Mouse (Mus musculus): Measurements from ENCODE around the gene Gas2l3. TPM values are rescaled to one million over a fixed set of nuclear protein-coding genes. Genes with fewer than 3 reads are reported as not detected.
A peak's percentile ranks its signal among the peaks of the same experiment; 100 is the strongest.

Gas2l3 gene
- polyA plus RNA-seq, 1 experiment from 2014 or later = 2.2 TPM

DNA sequence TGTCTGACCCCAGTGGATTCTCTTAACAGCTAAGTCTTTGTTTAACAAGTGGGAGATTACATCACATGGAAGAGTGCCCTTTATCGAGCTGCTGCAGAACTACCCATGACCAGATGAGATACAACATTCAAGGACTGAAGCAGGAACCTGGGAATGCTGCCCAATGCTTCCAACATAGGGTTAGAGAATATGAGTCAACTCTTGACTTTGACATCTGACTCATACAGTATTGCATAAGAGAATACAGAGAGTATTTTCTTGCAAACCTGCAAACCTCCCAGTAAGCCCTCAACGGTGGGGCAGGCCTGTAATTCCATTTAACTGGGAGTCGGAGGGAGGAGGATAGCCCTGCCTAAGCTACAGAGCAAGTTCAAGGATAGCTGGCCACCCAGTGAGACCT lies 15.0 kb upstream of the Gas2l3 start:
- Histone ChIP-seq H3K9ac (ENCODE audit: low read depth, low read length) (no peak overlapping the region), H3K4me2 (ENCODE audit: low read length) (no peak overlapping the region), H3K36me3 (ENCODE audit: control insufficient read depth, insufficient read depth, low read length) (no peaks in the 10 kb centered on the region), H3K27me3 (ENCODE audit: control insufficient read depth, insufficient read depth, low read depth, low read length) (no peaks in the 10 kb centered on the region; the same call in 1 of the 2 replicates), H3K27ac (ENCODE audit: low read length) (no peak overlapping the region), H3K4me3 (ENCODE audit: low read depth, low read length) (no peak overlapping the region), H3K9me3 (replicated peaks; ENCODE audit: control insufficient read depth, low read length, poor library complexity, severe bottlenecking) (no peaks in the 10 kb centered on the region), H3K4me1 (ENCODE audit: control insufficient read depth, insufficient read depth, low read length) (no peaks in the 10 kb centered on the region; the same call in 1 of the 2 replicates)
- 79% methylated on average over 3 of the region's 3 CpGs for WGBS
- ATAC-seq = no peak

DNA sequence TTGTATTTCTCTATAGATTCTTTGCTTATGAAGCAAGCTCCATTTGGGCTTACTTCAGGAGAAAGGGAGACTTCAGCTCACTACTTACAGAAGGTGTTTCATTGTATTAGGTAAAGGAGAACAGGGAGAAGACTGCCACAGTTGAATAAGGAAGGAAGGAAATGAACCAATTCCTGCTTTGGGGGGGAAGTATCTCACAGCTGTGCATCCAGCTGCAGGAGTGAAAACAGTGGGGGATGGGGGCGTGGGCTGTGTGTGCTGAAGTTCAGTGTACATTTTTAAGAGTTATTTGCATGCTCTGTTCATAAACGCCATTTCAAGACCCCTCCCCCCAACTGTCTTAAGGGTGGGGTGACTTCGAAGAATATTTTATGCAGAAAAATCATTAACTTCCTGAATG lies 10.0 kb upstream of the Gas2l3 start:
- no peaks in the 10 kb centered on the region for H3K9me3 ChIP-seq (replicated peaks; ENCODE audit: control insufficient read depth, low read length, poor library complexity, severe bottlenecking)
- no peaks in the 10 kb centered on the region; the same call in 1 of the 2 replicates for H3K4me1 ChIP-seq (ENCODE audit: control insufficient read depth, insufficient read depth, low read length)
- ATAC-seq = no peak
- H3K36me3 ChIP-seq (ENCODE audit: control insufficient read depth, insufficient read depth, low read length) = no peaks in the 10 kb centered on the region
- WGBS = 88% methylated on average over 3 of the region's 3 CpGs
- H3K4me2 ChIP-seq (ENCODE audit: low read length) = no peak overlapping the region
- H3K4me3 ChIP-seq (ENCODE audit: low read depth, low read length) = no peak overlapping the region
- H3K27ac ChIP-seq (ENCODE audit: low read length) = no peak overlapping the region
- H3K9ac ChIP-seq (ENCODE audit: low read depth, low read length) = no peak overlapping the region
- no peaks in the 10 kb centered on the region; the same call in 1 of the 2 replicates for H3K27me3 ChIP-seq (ENCODE audit: control insufficient read depth, insufficient read depth, low read depth, low read length)

DNA sequence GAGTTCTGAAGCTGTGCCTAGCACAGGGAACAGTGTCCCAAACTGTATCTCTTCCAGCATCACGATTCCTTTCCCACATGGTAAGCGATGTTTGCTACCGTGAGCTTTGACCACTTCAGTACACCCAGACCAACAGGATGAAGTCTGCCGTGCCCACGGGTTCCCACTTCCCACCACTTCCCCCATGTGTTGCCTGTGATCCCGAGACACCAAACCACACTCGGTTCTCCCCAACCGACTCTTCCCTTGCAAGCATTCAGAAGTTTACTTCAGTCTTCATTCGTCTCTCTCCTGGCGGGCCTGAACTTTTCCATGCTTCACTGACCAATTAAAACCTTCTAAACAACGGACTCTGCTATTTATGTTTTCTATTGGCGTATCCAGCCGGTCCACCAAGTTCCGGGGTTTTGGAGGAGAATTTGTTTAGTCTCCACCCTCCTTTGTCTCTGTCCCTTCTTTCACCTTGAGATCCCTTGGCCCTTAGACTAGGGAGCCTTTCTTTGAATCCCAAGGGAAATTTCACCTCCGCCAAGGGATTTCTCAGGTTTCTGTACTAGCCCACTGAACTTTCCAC lies 9.4 kb upstream of the Gas2l3 start:
- Histone ChIP-seq H3K4me2 (ENCODE audit: low read length) (no peak overlapping the region), H3K27ac (ENCODE audit: low read length) (no peak overlapping the region), H3K9me3 (replicated peaks; ENCODE audit: control insufficient read depth, low read length, poor library complexity, severe bottlenecking) (no peaks in the 10 kb centered on the region), H3K4me3 (ENCODE audit: low read depth, low read length) (no peak overlapping the region), H3K36me3 (ENCODE audit: control insufficient read depth, insufficient read depth, low read length) (no peaks in the 10 kb centered on the region), H3K4me1 (ENCODE audit: control insufficient read depth, insufficient read depth, low read length) (no peaks in the 10 kb centered on the region; the same call in 1 of the 2 replicates), H3K9ac (ENCODE audit: low read depth, low read length) (no peak overlapping the region), H3K27me3 (ENCODE audit: control insufficient read depth, insufficient read depth, low read depth, low read length) (no peaks in the 10 kb centered on the region)
- ATAC-seq = no peak
- 83% methylated on average over 15 of the region's 15 CpGs for WGBS

DNA sequence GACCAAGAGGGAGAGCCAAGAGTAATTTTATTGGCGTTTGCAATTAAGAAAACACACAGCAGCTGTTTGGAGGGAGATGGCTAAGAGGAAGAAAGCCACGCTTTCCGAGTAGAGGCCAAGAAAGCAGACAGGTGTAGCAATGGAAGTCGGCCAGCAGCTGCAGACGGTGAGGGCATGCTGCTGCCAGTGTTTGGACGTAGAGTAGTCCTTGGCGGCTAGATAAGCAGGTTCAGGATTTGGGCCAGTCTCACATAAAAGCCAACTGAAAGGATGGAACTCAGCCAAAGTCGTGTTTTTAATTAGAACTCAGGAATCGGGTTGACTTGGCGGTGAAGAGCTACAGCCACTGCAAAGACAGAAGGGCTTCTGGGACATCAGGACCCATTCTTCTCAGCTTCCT lies 6.6 kb upstream of the Gas2l3 start:
- no peak overlapping the region for H3K27ac ChIP-seq (ENCODE audit: low read length)
- H3K27me3 ChIP-seq (ENCODE audit: control insufficient read depth, insufficient read depth, low read depth, low read length) = no peaks in the 10 kb centered on the region
- H3K9ac ChIP-seq (ENCODE audit: low read depth, low read length) = no peak overlapping the region
- no peaks in the 10 kb centered on the region; the same call in 1 of the 2 replicates for H3K4me1 ChIP-seq (ENCODE audit: control insufficient read depth, insufficient read depth, low read length)
- H3K4me3 ChIP-seq (ENCODE audit: low read depth, low read length) = no peak overlapping the region
- no peaks in the 10 kb centered on the region for H3K36me3 ChIP-seq (ENCODE audit: control insufficient read depth, insufficient read depth, low read length)
- no peak for ATAC-seq
- WGBS = 77% methylated on average over 10 of the region's 10 CpGs
- no peak overlapping the region for H3K4me2 ChIP-seq (ENCODE audit: low read length)
- no peaks in the 10 kb centered on the region for H3K9me3 ChIP-seq (replicated peaks; ENCODE audit: control insufficient read depth, low read length, poor library complexity, severe bottlenecking)

DNA sequence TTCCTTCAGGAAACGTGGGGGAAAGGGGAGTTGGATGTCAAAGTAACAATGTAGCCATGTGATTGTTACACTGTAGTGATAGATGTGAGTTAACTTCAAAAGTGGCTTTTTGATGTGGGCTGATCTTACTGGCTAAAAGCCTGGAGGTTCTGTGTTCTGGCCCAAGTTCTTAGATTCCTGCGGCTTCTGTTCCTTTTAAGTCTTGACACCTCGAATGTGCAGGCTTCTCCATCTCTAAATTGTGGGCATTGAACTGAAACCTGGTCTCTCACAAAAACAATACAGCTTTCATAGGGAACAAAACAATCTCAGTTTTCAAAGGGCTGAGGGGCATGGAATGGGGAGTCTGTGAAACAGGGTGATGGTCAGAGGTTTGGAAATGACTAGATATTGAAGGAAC lies 614 bp upstream of the Gas2l3 start:
- ATAC-seq = no peak
- Histone ChIP-seq H3K4me3 (ENCODE audit: low read depth, low read length) (peak overlapping the region; percentile 72), H3K27me3 (ENCODE audit: control insufficient read depth, insufficient read depth, low read depth, low read length) (peaks cover 9% of the 10 kb centered on the region), H3K36me3 (ENCODE audit: control insufficient read depth, insufficient read depth, low read length) (no peaks in the 10 kb centered on the region), H3K9me3 (replicated peaks; ENCODE audit: control insufficient read depth, low read length, poor library complexity, severe bottlenecking) (no peaks in the 10 kb centered on the region), H3K9ac (ENCODE audit: low read depth, low read length) (no peak overlapping the region), H3K27ac (ENCODE audit: low read length) (no peak overlapping the region), H3K4me1 (ENCODE audit: control insufficient read depth, insufficient read depth, low read length) (peaks cover 8% of the 10 kb centered on the region), H3K4me2 (ENCODE audit: low read length) (peak overlapping the region; percentile 99)
- 27% methylated on average over 3 of the region's 3 CpGs for WGBS

DNA sequence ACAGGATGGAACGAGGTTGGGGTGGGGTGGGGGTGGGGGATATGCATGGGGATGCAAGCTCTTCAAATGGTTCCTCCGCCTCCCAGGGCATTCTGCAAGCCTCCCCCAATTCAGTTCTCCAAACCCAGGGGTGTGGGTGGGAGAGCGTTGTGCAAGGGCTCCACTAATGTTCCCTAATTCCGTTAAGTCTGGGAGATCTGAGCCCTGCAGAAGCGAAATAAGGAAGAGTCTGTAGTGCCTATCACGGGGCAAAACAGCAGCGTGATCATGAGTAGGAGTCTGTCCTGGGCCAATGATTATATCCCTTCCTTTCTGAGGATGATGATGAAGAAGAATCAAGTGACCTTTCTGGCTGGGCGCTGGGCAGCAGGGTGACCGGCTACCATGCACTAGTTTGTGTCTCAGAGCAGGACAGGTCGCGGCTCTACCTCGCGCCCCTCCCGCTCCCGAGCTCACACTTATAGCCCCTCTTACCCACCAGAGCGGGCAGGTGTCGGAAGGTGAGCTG lies 598 bp downstream of the Gas2l3 start:
- ATAC-seq = peak; percentile 54
- peaks cover 12% of the 10 kb centered on the region for H3K27me3 ChIP-seq (ENCODE audit: control insufficient read depth, insufficient read depth, low read depth, low read length)
- no peaks in the 10 kb centered on the region for H3K9me3 ChIP-seq (replicated peaks; ENCODE audit: control insufficient read depth, low read length, poor library complexity, severe bottlenecking)
- H3K9ac ChIP-seq (ENCODE audit: low read depth, low read length) = peak overlapping the region; percentile 67
- no peaks in the 10 kb centered on the region for H3K36me3 ChIP-seq (ENCODE audit: control insufficient read depth, insufficient read depth, low read length)
- 0 out of 2 replicates have a peak overlapping the region, but pooled peaks have one; percentile 24 for H3K27ac ChIP-seq (ENCODE audit: low read length)
- H3K4me1 ChIP-seq (ENCODE audit: control insufficient read depth, insufficient read depth, low read length) = peaks cover 8% of the 10 kb centered on the region
- peak overlapping the region; percentile 99 for H3K4me2 ChIP-seq (ENCODE audit: low read length)
- 1% methylated on average over 17 of the region's 17 CpGs for WGBS
- H3K4me3 ChIP-seq (ENCODE audit: low read depth, low read length) = peak overlapping the region; percentile 72

DNA sequence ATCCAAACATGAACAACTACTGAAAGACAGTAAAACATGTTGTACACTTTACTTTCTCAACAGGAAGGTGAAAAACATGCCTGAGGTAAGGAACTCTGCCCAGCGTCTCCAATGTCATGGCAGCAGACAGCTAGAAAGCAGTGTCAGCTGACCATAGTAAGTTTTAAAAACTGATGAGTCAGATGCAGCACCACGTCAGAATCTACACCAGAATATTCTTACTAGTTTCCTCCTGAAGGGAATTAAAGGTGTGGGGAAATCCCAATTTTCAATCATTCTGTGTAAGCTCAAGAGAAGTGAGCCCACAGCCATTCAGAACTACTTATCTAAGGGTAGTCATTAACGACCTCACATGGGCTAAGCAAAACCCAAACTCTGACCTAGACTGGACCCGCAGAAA lies 1.1 kb downstream of the Gas2l3 start:
- WGBS = 19% methylated on average over 4 of the region's 4 CpGs
- ATAC-seq = no peak
- H3K9ac ChIP-seq (ENCODE audit: low read depth, low read length) = peak overlapping the region; percentile 67; the same call in 1 of the 2 replicates

DNA sequence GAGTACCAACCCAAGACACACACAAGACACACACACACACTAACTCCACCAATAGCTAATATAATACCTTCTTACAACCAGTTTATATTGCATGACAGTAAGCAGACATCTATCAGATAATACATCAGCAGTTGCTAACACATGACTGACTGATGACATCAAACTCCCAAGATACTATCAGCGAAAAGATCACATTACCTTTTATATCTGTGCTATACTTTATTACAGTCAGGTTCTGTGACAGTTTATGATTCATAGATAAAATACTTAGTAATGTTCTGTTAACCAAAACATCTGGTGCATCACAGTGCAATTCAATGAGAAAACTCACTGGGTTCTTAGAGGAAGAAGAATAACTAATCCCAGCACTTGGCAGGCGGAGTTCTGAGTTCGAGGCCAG lies 1.8 kb downstream of the Gas2l3 start:
- Histone ChIP-seq H3K4me2 (ENCODE audit: low read length) (no peak overlapping the region), H3K4me3 (ENCODE audit: low read depth, low read length) (no peak overlapping the region), H3K27me3 (ENCODE audit: control insufficient read depth, insufficient read depth, low read depth, low read length) (peaks cover 14% of the 10 kb centered on the region), H3K9ac (ENCODE audit: low read depth, low read length) (no peak overlapping the region), H3K27ac (ENCODE audit: low read length) (no peak overlapping the region), H3K36me3 (ENCODE audit: control insufficient read depth, insufficient read depth, low read length) (no peaks in the 10 kb centered on the region), H3K4me1 (ENCODE audit: control insufficient read depth, insufficient read depth, low read length) (peaks cover 8% of the 10 kb centered on the region), H3K9me3 (replicated peaks; ENCODE audit: control insufficient read depth, low read length, poor library complexity, severe bottlenecking) (no peaks in the 10 kb centered on the region)
- no peak for ATAC-seq
- WGBS = 100% methylated on average over 3 of the region's 3 CpGs

More for the DNA sequence above, 1.1 kb downstream of the Gas2l3 start:
- Histone ChIP-seq H3K9me3 (replicated peaks; ENCODE audit: control insufficient read depth, low read length, poor library complexity, severe bottlenecking) (no peaks in the 10 kb centered on the region), H3K36me3 (ENCODE audit: control insufficient read depth, insufficient read depth, low read length) (no peaks in the 10 kb centered on the region), H3K4me1 (ENCODE audit: control insufficient read depth, insufficient read depth, low read length) (peaks cover 8% of the 10 kb centered on the region), H3K27ac (ENCODE audit: low read length) (no peak overlapping the region), H3K4me2 (ENCODE audit: low read length) (peak overlapping the region; percentile 99), H3K27me3 (ENCODE audit: control insufficient read depth, insufficient read depth, low read depth, low read length) (peaks cover 12% of the 10 kb centered on the region), H3K4me3 (ENCODE audit: low read depth, low read length) (peak overlapping the region; percentile 72)

DNA sequence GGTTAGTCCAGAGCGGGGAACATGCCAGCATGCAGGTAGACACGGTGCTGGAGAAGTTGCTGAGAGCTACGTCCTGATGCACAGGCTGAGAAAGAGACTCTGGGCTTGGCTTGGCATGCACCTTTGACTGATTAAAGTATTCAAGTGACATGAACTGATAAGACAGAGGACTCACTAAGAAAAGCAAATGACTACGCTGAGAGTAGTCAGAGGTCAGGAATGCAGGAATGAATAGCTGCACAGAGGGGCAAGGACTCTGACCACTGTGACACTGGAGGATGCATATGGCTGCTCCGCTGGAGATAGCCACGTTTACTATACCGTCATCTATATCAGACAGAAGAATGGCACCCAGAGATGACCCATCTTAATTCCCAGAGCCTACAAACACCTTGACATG lies 4.4 kb downstream of the Gas2l3 start:
- H3K9me3 ChIP-seq (replicated peaks; ENCODE audit: control insufficient read depth, low read length, poor library complexity, severe bottlenecking) = no peaks in the 10 kb centered on the region
- no peak overlapping the region for H3K27ac ChIP-seq (ENCODE audit: low read length)
- H3K9ac ChIP-seq (ENCODE audit: low read depth, low read length) = no peak overlapping the region
- H3K4me3 ChIP-seq (ENCODE audit: low read depth, low read length) = no peak overlapping the region
- peaks cover 14% of the 10 kb centered on the region for H3K27me3 ChIP-seq (ENCODE audit: control insufficient read depth, insufficient read depth, low read depth, low read length)
- no peaks in the 10 kb centered on the region for H3K36me3 ChIP-seq (ENCODE audit: control insufficient read depth, insufficient read depth, low read length)
- no peak for ATAC-seq
- H3K4me1 ChIP-seq (ENCODE audit: control insufficient read depth, insufficient read depth, low read length) = peaks cover 13% of the 10 kb centered on the region
- WGBS = 88% methylated on average over 7 of the region's 7 CpGs
- H3K4me2 ChIP-seq (ENCODE audit: low read length) = no peak overlapping the region

All from midbrain, embryonic 16.5 days (tissue).